Mouse (Mus musculus): Measurements from ENCODE around the gene Egr4. TPM values are rescaled to one million over a fixed set of nuclear protein-coding genes. Genes with fewer than 3 reads are reported as not detected.

Egr4 gene
- polyA plus RNA-seq, 1 experiment from 2014 or later = not detected

- no peak overlapping the region for H3K4me2 ChIP-seq
- no peak for ATAC-seq (ENCODE audit: insufficient read depth)
- H3K36me3 ChIP-seq (ENCODE audit: insufficient read depth) = no peaks in the 10 kb centered on the region
- no peak overlapping the region for H3K4me3 ChIP-seq (ENCODE audit: low read depth, low read length)
- H3K9me3 ChIP-seq (ENCODE audit: low read depth, low read length) = no peaks in the 10 kb centered on the region
- no peak for DNase-seq
- no peak overlapping the region for H3K9ac ChIP-seq
- H3K27me3 ChIP-seq (ENCODE audit: insufficient read depth, low read length) = peaks cover 6% of the 10 kb centered on the region; the same call in 1 of the 2 replicates
- H3K27ac ChIP-seq (ENCODE audit: low read depth) = no peak overlapping the region
- no peaks in the 10 kb centered on the region for H3K4me1 ChIP-seq (ENCODE audit: insufficient read depth)
- TF ChIP-seq CTCF (IDR thresholded peaks at IDR 0.05; ENCODE audit: low read depth) = no peak
Measured at GRCm38 (mm10) chr6:85496976-85497375, 16.4 kb downstream of the Egr4 start.

GRCm38 (mm10) chr6:85491606-85492005 lies 21.8 kb downstream of the Egr4 start:
- 82% methylated on average over 3 of the region's 3 CpGs for WGBS
- Histone ChIP-seq H3K4me3 (ENCODE audit: low read depth, low read length) (no peak overlapping the region), H3K4me2 (no peak overlapping the region), H3K4me1 (ENCODE audit: insufficient read depth) (no peaks in the 10 kb centered on the region), H3K36me3 (ENCODE audit: insufficient read depth) (no peaks in the 10 kb centered on the region), H3K9ac (no peak overlapping the region), H3K9me3 (ENCODE audit: low read depth, low read length) (no peaks in the 10 kb centered on the region), H3K27ac (ENCODE audit: low read depth) (no peak overlapping the region), H3K27me3 (ENCODE audit: insufficient read depth, low read length) (no peaks in the 10 kb centered on the region)
- ATAC-seq (ENCODE audit: insufficient read depth) (no peak), DNase-seq (no peak)
- no peak for TF ChIP-seq CTCF (IDR thresholded peaks at IDR 0.05; ENCODE audit: low read depth)

GRCm38 (mm10) chr6:85490252-85490651 lies 23.1 kb downstream of the Egr4 start:
- no peaks in the 10 kb centered on the region for H3K9me3 ChIP-seq (ENCODE audit: low read depth, low read length)
- H3K27me3 ChIP-seq (ENCODE audit: insufficient read depth, low read length) = peaks cover 11% of the 10 kb centered on the region
- ATAC-seq (ENCODE audit: insufficient read depth) (no peak), DNase-seq (no peak)
- no peaks in the 10 kb centered on the region for H3K4me1 ChIP-seq (ENCODE audit: insufficient read depth)
- H3K4me3 ChIP-seq (ENCODE audit: low read depth, low read length) = no peak overlapping the region
- TF ChIP-seq CTCF (IDR thresholded peaks at IDR 0.05; ENCODE audit: low read depth) = no peak
- WGBS = 85% methylated on average over 4 of the region's 4 CpGs
- H3K9ac ChIP-seq = no peak overlapping the region
- H3K36me3 ChIP-seq (ENCODE audit: insufficient read depth) = no peaks in the 10 kb centered on the region
- H3K4me2 ChIP-seq = no peak overlapping the region
- H3K27ac ChIP-seq (ENCODE audit: low read depth) = no peak overlapping the region

GRCm38 (mm10) chr6:85489717-85490116 lies 23.7 kb downstream of the Egr4 start:
- no peak for TF ChIP-seq CTCF (IDR thresholded peaks at IDR 0.05; ENCODE audit: low read depth)
- Histone ChIP-seq H3K4me1 (ENCODE audit: insufficient read depth) (no peaks in the 10 kb centered on the region), H3K9ac (no peak overlapping the region), H3K36me3 (ENCODE audit: insufficient read depth) (no peaks in the 10 kb centered on the region), H3K27me3 (ENCODE audit: insufficient read depth, low read length) (peaks cover 16% of the 10 kb centered on the region), H3K27ac (ENCODE audit: low read depth) (no peak overlapping the region), H3K4me2 (no peak overlapping the region), H3K9me3 (ENCODE audit: low read depth, low read length) (no peaks in the 10 kb centered on the region), H3K4me3 (ENCODE audit: low read depth, low read length) (no peak overlapping the region)
- DNase-seq (no peak), ATAC-seq (ENCODE audit: insufficient read depth) (no peak)
- WGBS = 58% methylated on average over 3 of the region's 3 CpGs

GRCm38 (mm10) chr6:85488510-85488909 lies 24.9 kb downstream of the Egr4 start:
- no peak for DNase-seq

GRCm38 (mm10) chr6:85485738-85486137 lies 27.7 kb downstream of the Egr4 start:
- peaks cover 35% of the 10 kb centered on the region for H3K27me3 ChIP-seq (ENCODE audit: insufficient read depth, low read length)
- no peak for ATAC-seq (ENCODE audit: insufficient read depth)
- TF ChIP-seq CTCF (IDR thresholded peaks at IDR 0.05; ENCODE audit: low read depth) = no peak

More at GRCm38 (mm10) chr6:85488510-85488909, 24.9 kb downstream of the Egr4 start:
- Histone ChIP-seq H3K27me3 (ENCODE audit: insufficient read depth, low read length) (peaks cover 28% of the 10 kb centered on the region), H3K9ac (no peak overlapping the region), H3K4me1 (ENCODE audit: insufficient read depth) (no peaks in the 10 kb centered on the region), H3K4me2 (no peak overlapping the region), H3K36me3 (ENCODE audit: insufficient read depth) (no peaks in the 10 kb centered on the region), H3K27ac (ENCODE audit: low read depth) (no peak overlapping the region), H3K4me3 (ENCODE audit: low read depth, low read length) (no peak overlapping the region), H3K9me3 (ENCODE audit: low read depth, low read length) (no peaks in the 10 kb centered on the region)
- no peak for TF ChIP-seq CTCF (IDR thresholded peaks at IDR 0.05; ENCODE audit: low read depth)
- WGBS = 78% methylated on average over 4 of the region's 4 CpGs
- no peak for ATAC-seq (ENCODE audit: insufficient read depth)

GRCm38 (mm10) chr6:85483843-85484721 lies 29.3 kb downstream of the Egr4 start:
- Histone ChIP-seq H3K9ac (no peak overlapping the region), H3K4me3 (ENCODE audit: low read depth, low read length) (peak overlapping the region; percentile 31), H3K4me1 (ENCODE audit: insufficient read depth) (no peaks in the 10 kb centered on the region), H3K4me2 (peak overlapping the region; percentile 55), H3K36me3 (ENCODE audit: insufficient read depth) (no peaks in the 10 kb centered on the region), H3K27me3 (ENCODE audit: insufficient read depth, low read length) (peaks cover 35% of the 10 kb centered on the region), H3K9me3 (ENCODE audit: low read depth, low read length) (no peaks in the 10 kb centered on the region), H3K27ac (ENCODE audit: low read depth) (no peak overlapping the region)
- DNase-seq (peak; percentile 48), ATAC-seq (ENCODE audit: insufficient read depth) (peak; percentile 58; the same call in 1 of the 2 replicates)
- WGBS = 2% methylated on average over 87 of the region's 92 CpGs
- TF ChIP-seq CTCF (IDR thresholded peaks at IDR 0.05; ENCODE audit: low read depth) = no peak

More at GRCm38 (mm10) chr6:85485738-85486137, 27.7 kb downstream of the Egr4 start:
- no peak for DNase-seq
- H3K4me2 ChIP-seq = no peak overlapping the region
- no peak overlapping the region for H3K4me3 ChIP-seq (ENCODE audit: low read depth, low read length)
- H3K27ac ChIP-seq (ENCODE audit: low read depth) = no peak overlapping the region
- no peaks in the 10 kb centered on the region for H3K36me3 ChIP-seq (ENCODE audit: insufficient read depth)
- no peaks in the 10 kb centered on the region for H3K9me3 ChIP-seq (ENCODE audit: low read depth, low read length)
- no peaks in the 10 kb centered on the region for H3K4me1 ChIP-seq (ENCODE audit: insufficient read depth)
- WGBS = 65% methylated on average over 2 of the region's 2 CpGs
- H3K9ac ChIP-seq = no peak overlapping the region

Measured in lung, embryonic 14.5 days (tissue).